Mouse (Mus musculus) cerebellum, adult 11-12 months (tissue): ENCODE measurements around the gene Sf1.

Source experiments
- DNase-seq: peaks from one replicate; pipeline ENCODE4 v3.0.0; 2022

Gene Sf1

DNA sequence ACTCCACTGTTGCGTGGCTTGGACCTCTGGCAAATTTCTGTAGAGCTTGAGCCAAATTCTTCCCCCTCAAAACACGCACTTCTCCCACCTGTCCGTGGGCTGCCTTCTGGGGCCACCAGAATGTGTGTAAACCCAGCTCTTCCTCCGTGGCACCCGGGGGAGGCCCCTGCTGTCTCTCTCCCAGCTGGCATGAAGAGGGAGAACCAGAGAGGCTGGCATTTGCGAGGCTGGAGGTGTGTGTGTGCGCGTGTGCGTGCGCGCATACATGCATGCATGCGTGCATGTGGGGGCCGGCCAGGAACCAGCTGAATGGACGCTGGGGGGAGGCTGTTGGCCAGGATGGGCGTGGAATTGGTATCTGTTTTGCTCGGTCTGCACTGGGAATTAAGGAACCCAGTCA, 59.8 kb downstream of the Sf1 start:
- peak; percentile 60 for DNase-seq

DNA sequence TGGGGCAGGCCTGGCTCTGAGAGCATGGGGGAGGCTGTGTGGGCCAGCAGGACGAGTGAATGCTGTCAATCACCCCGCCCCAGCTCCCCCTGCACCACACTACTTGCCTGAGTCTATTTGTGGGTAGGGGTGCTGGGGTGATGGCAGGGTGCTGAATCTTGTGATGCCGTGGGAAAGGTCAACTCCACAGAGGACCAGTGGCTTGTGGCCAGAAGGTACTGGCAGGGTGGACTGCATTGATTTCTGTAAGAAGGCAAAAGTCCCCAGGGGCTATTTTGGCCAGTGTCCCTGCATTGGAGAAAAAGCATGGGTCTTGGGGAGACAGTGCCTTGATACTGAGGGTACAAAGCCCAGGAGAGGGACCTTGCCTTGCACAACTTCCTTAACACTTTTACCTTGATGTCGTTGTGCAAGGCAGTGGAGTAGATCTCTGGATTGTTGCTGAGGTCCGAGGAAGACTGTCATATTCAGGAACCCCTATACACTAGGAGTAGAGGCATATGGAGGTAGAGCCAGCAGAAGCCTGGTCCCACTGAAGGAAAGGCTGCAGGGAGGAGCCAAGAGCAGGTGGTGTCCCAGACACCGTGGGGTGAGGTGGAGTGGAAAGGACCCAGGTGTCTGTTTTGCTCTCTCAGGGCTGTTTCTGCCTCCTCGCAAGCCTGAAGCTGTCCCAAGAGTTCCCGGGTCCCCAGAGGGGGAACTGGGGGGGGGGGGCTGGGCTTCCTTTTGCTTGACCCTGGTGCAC, 60.8 kb downstream of the Sf1 start:
- DNase-seq = peak; percentile 65

DNA sequence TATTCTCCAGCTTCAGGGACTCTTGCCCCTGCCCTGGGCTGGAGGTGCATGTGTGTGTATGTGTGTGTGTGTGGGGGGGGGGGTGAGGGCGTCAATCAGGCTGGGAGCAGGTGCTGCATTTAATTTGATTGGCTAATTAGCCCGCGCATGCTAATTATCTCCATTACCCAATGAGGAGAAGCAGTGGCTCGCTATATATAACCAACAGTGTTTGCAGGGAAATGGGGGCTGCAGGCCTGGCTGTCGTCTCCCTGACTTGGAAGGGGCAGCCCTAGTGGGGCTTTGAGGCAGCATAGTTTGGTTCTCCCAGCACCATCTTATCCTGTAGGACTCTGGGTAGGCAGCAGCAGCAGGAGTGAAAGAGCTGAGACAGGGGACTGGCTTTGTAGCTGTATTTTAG, 62.1 kb downstream of the Sf1 start:
- peak; percentile 23 for DNase-seq

DNA sequence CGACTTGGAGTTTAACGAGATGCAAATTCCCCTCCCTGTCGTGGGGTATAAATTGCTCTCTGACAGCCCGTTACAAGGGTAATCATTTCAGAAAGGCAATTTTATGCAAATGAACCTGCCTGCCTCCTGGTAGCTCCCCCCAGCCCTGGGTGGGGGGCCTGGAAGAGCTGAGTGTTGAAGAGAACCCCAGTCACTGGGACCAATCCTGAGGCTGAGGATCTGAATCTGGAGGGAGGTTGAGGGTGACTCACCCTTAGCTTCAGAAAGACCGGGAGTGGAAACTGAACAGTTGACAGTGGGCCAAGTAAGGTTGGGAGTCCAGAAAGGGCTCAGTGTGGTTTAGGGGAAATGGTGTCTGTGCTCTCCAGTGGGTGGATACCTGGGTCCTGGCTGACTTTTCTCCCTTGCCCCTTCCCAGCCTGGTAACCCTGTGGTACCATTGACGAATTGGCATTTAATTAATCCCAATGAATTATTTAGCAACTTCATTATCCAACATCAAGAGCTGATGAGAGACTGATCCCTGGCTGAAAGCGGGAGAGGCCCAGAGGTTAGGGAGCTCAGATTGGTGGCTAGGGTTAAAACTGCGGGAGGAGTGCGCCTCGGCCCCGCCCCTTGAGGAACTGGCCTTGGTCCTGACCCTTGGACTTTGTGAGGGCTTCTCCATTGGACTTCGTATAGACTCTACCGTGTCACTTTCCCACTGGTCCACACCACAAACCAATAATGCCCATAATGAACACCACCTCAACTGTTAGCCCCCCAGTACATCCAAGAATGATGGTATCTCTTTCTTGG, 63.4 kb downstream of the Sf1 start:
- DNase-seq = peak; percentile 53
